Mouse (Mus musculus): Measurements from ENCODE around the gene Carnmt1.

GRCm38 (mm10) chr19:18743946-18744345 lies 73.4 kb downstream of the Carnmt1 start:
- TF ChIP-seq CTCF (IDR thresholded peaks at IDR 0.05; ENCODE audit: insufficient read depth, low read length) (no peak), POLR2A (IDR thresholded peaks at IDR 0.05; ENCODE audit: borderline replicate concordance, extremely low read depth, low read depth, low read length) (no peak)
